Mouse (Mus musculus): ENCODE results near the gene Igf2bp1. TPM values are rescaled to one million over a fixed set of nuclear protein-coding genes. Genes with fewer than 3 reads are reported as not detected.
"Not testable (repeated sequence)": the region's sequence is repeated elsewhere in the genome, so short reads cannot be mapped to it uniquely, and the experiment has no call there.

The Igf2bp1 gene
- polyA plus RNA-seq, 1 experiment from 2014 or later: 17.2 TPM

GRCm38 (mm10) chr11:95925976-95926375, 79.8 kb downstream of the Igf2bp1 start:
- no peak overlapping the region for H3K9ac ChIP-seq (ENCODE audit: low read length)
- no peak for ATAC-seq (ENCODE audit: insufficient number of reproducible peaks, insufficient read depth, low FRiP score, low read depth)
- no peak overlapping the region for H3K4me3 ChIP-seq (ENCODE audit: control insufficient read depth in 1 of 2, insufficient read depth in 1 of 2, low read depth in 1 of 2, low read length in 2 of 2)
- H3K9me3 ChIP-seq (ENCODE audit: control insufficient read depth, low read length): peaks cover 6% of the 10 kb centered on the region; the same call in 1 of the 2 replicates
- no peak overlapping the region for H3K4me2 ChIP-seq (ENCODE audit: low read length)
- no peaks in the 10 kb centered on the region for H3K36me3 ChIP-seq (ENCODE audit: control insufficient read depth, insufficient read depth, low read length)
- H3K27me3 ChIP-seq (ENCODE audit: control insufficient read depth, insufficient read depth, low read length): peaks cover 16% of the 10 kb centered on the region
- no peaks in the 10 kb centered on the region for H3K4me1 ChIP-seq (ENCODE audit: control insufficient read depth in 2 of 2, insufficient read depth in 2 of 2, low read length in 2 of 2)
- no peak overlapping the region for H3K27ac ChIP-seq (replicated peaks in 1 of 2; ENCODE audit: control insufficient read depth in 1 of 2, insufficient read depth in 1 of 2, low read depth in 2 of 2, low read length in 2 of 2)
- 93% methylated on average over 5 of the region's 5 CpGs for WGBS

- ATAC-seq (ENCODE audit: insufficient number of reproducible peaks, insufficient read depth, low FRiP score, low read depth): no peak
- WGBS: 30% methylated on average over 2 of the region's 2 CpGs
- Histone ChIP-seq H3K4me3 (ENCODE audit: control insufficient read depth in 1 of 2, insufficient read depth in 1 of 2, low read depth in 1 of 2, low read length in 2 of 2) (no peak overlapping the region), H3K9me3 (ENCODE audit: control insufficient read depth, low read length) (peaks cover 6% of the 10 kb centered on the region; the same call in 1 of the 2 replicates), H3K9ac (ENCODE audit: low read length) (no peak overlapping the region), H3K4me1 (ENCODE audit: control insufficient read depth in 2 of 2, insufficient read depth in 2 of 2, low read length in 2 of 2) (no peaks in the 10 kb centered on the region), H3K27me3 (ENCODE audit: control insufficient read depth, insufficient read depth, low read length) (peaks cover 22% of the 10 kb centered on the region), H3K4me2 (ENCODE audit: low read length) (no peak overlapping the region), H3K27ac (replicated peaks in 1 of 2; ENCODE audit: control insufficient read depth in 1 of 2, insufficient read depth in 1 of 2, low read depth in 2 of 2, low read length in 2 of 2) (no peak overlapping the region), H3K36me3 (ENCODE audit: control insufficient read depth, insufficient read depth, low read length) (no peaks in the 10 kb centered on the region)
Measured at GRCm38 (mm10) chr11:95924215-95924614, 81.5 kb downstream of the Igf2bp1 start.

- H3K4me1 ChIP-seq (ENCODE audit: control insufficient read depth in 2 of 2, insufficient read depth in 2 of 2, low read length in 2 of 2); H3K36me3 ChIP-seq (ENCODE audit: control insufficient read depth, insufficient read depth, low read length); H3K9ac ChIP-seq (ENCODE audit: low read length); H3K27ac ChIP-seq (replicated peaks in 1 of 2; ENCODE audit: control insufficient read depth in 1 of 2, insufficient read depth in 1 of 2, low read depth in 2 of 2, low read length in 2 of 2); H3K9me3 ChIP-seq (ENCODE audit: control insufficient read depth, low read length); H3K4me2 ChIP-seq (ENCODE audit: low read length); ATAC-seq (ENCODE audit: insufficient number of reproducible peaks, insufficient read depth, low FRiP score, low read depth); H3K4me3 ChIP-seq (ENCODE audit: control insufficient read depth in 1 of 2, insufficient read depth in 1 of 2, low read depth in 1 of 2, low read length in 2 of 2): not testable (repeated sequence)
- peaks cover 27% of the 10 kb centered on the region for H3K27me3 ChIP-seq (ENCODE audit: control insufficient read depth, insufficient read depth, low read length)
- 10% methylated on average over 4 of the region's 6 CpGs for WGBS
Measured at GRCm38 (mm10) chr11:95923477-95923876, 82.3 kb downstream of the Igf2bp1 start.

GRCm38 (mm10) chr11:95921991-95922621, 83.6 kb downstream of the Igf2bp1 start:
- no peak overlapping the region for H3K4me2 ChIP-seq (ENCODE audit: low read length)
- no peak overlapping the region for H3K27ac ChIP-seq (replicated peaks in 1 of 2; ENCODE audit: control insufficient read depth in 1 of 2, insufficient read depth in 1 of 2, low read depth in 2 of 2, low read length in 2 of 2)
- no peak for ATAC-seq (ENCODE audit: insufficient number of reproducible peaks, insufficient read depth, low FRiP score, low read depth)
- H3K9ac ChIP-seq (ENCODE audit: low read length): no peak overlapping the region
- no peaks in the 10 kb centered on the region for H3K9me3 ChIP-seq (ENCODE audit: control insufficient read depth, low read length)
- no peaks in the 10 kb centered on the region for H3K4me1 ChIP-seq (ENCODE audit: control insufficient read depth in 2 of 2, insufficient read depth in 2 of 2, low read length in 2 of 2)
- 68% methylated on average over 12 of the region's 12 CpGs for WGBS
- H3K4me3 ChIP-seq (ENCODE audit: control insufficient read depth in 1 of 2, insufficient read depth in 1 of 2, low read depth in 1 of 2, low read length in 2 of 2): no peak overlapping the region
- peaks cover 37% of the 10 kb centered on the region for H3K27me3 ChIP-seq (ENCODE audit: control insufficient read depth, insufficient read depth, low read length)
- H3K36me3 ChIP-seq (ENCODE audit: control insufficient read depth, insufficient read depth, low read length): no peaks in the 10 kb centered on the region

GRCm38 (mm10) chr11:95916426-95916825, 89.3 kb downstream of the Igf2bp1 start:
- peaks cover 66% of the 10 kb centered on the region for H3K27me3 ChIP-seq (ENCODE audit: control insufficient read depth, insufficient read depth, low read length)
- no peak overlapping the region for H3K4me2 ChIP-seq (ENCODE audit: low read length)
- H3K27ac ChIP-seq (replicated peaks in 1 of 2; ENCODE audit: control insufficient read depth in 1 of 2, insufficient read depth in 1 of 2, low read depth in 2 of 2, low read length in 2 of 2): no peak overlapping the region
- H3K36me3 ChIP-seq (ENCODE audit: control insufficient read depth, insufficient read depth, low read length): no peaks in the 10 kb centered on the region
- H3K9ac ChIP-seq (ENCODE audit: low read length): no peak overlapping the region
- H3K4me3 ChIP-seq (ENCODE audit: control insufficient read depth in 1 of 2, insufficient read depth in 1 of 2, low read depth in 1 of 2, low read length in 2 of 2): no peak overlapping the region
- H3K4me1 ChIP-seq (ENCODE audit: control insufficient read depth in 2 of 2, insufficient read depth in 2 of 2, low read length in 2 of 2): peaks cover 11 to 18% of the 10 kb centered on the region in 2 experiments
- H3K9me3 ChIP-seq (ENCODE audit: control insufficient read depth, low read length): no peaks in the 10 kb centered on the region
- ATAC-seq (ENCODE audit: insufficient number of reproducible peaks, insufficient read depth, low FRiP score, low read depth): no peak
- WGBS: 9% methylated on average over 5 of the region's 5 CpGs

- 2% methylated on average over 28 of the region's 28 CpGs for WGBS
Measured at GRCm38 (mm10) chr11:95915006-95915710, 90.6 kb downstream of the Igf2bp1 start.

GRCm38 (mm10) chr11:95914571-95914991, 91.2 kb downstream of the Igf2bp1 start, which contains the start of gene B4galnt2:
Gene B4galnt2 (minus strand): TSS chr11:95914891.
- 0 out of 2 replicates have a peak within 1 kb of the TSS, but pooled peaks have one; percentile 30 for H3K9ac ChIP-seq (ENCODE audit: low read length)
- H3K36me3 ChIP-seq (ENCODE audit: control insufficient read depth, insufficient read depth, low read length): no peaks in the 10 kb centered on the region
- 1% methylated on average over 35 of the region's 35 CpGs for WGBS
- peak within 1 kb of the TSS; percentile 65 for H3K4me2 ChIP-seq (ENCODE audit: low read length)
- H3K4me1 ChIP-seq (ENCODE audit: control insufficient read depth in 2 of 2, insufficient read depth in 2 of 2, low read length in 2 of 2): peaks cover 11 to 18% of the 10 kb centered on the region in 2 experiments
- H3K4me3 ChIP-seq (ENCODE audit: control insufficient read depth in 1 of 2, insufficient read depth in 1 of 2, low read depth in 1 of 2, low read length in 2 of 2): peak within 1 kb of the TSS; percentile 18 to 29
- H3K27ac ChIP-seq (replicated peaks in 1 of 2; ENCODE audit: control insufficient read depth in 1 of 2, insufficient read depth in 1 of 2, low read depth in 2 of 2, low read length in 2 of 2): no peak within 1 kb of the TSS
- ATAC-seq (ENCODE audit: insufficient number of reproducible peaks, insufficient read depth, low FRiP score, low read depth): no peak
- no peaks in the 10 kb centered on the region for H3K9me3 ChIP-seq (ENCODE audit: control insufficient read depth, low read length)
- H3K27me3 ChIP-seq (ENCODE audit: control insufficient read depth, insufficient read depth, low read length): peaks cover 63% of the 10 kb centered on the region

More at GRCm38 (mm10) chr11:95915006-95915710, 90.6 kb downstream of the Igf2bp1 start:
- 0 out of 2 replicates have a peak overlapping the region, but pooled peaks have one; percentile 30 for H3K9ac ChIP-seq (ENCODE audit: low read length)
- no peaks in the 10 kb centered on the region for H3K36me3 ChIP-seq (ENCODE audit: control insufficient read depth, insufficient read depth, low read length)
- no peak for ATAC-seq (ENCODE audit: insufficient number of reproducible peaks, insufficient read depth, low FRiP score, low read depth)
- H3K4me2 ChIP-seq (ENCODE audit: low read length): peak overlapping the region; percentile 65
- H3K4me1 ChIP-seq (ENCODE audit: control insufficient read depth in 2 of 2, insufficient read depth in 2 of 2, low read length in 2 of 2): peaks cover 11 to 18% of the 10 kb centered on the region in 2 experiments
- H3K9me3 ChIP-seq (ENCODE audit: control insufficient read depth, low read length): no peaks in the 10 kb centered on the region
- peaks cover 63% of the 10 kb centered on the region for H3K27me3 ChIP-seq (ENCODE audit: control insufficient read depth, insufficient read depth, low read length)
- H3K4me3 ChIP-seq (ENCODE audit: control insufficient read depth in 1 of 2, insufficient read depth in 1 of 2, low read depth in 1 of 2, low read length in 2 of 2): peak overlapping the region; percentile 18 to 29
- no peak overlapping the region for H3K27ac ChIP-seq (replicated peaks in 1 of 2; ENCODE audit: control insufficient read depth in 1 of 2, insufficient read depth in 1 of 2, low read depth in 2 of 2, low read length in 2 of 2)
